Mouse (Mus musculus): ENCODE results near the gene Hdhd3. TPM values are rescaled to one million over a fixed set of nuclear protein-coding genes. Genes with fewer than 3 reads are reported as not detected.

The Hdhd3 gene
- polyA plus RNA-seq (2015; fragmentation: Nextera tagmentation; extraction: Ambion mirVana) = 11.2 and 11.5 TPM in 2 replicates

DNA sequence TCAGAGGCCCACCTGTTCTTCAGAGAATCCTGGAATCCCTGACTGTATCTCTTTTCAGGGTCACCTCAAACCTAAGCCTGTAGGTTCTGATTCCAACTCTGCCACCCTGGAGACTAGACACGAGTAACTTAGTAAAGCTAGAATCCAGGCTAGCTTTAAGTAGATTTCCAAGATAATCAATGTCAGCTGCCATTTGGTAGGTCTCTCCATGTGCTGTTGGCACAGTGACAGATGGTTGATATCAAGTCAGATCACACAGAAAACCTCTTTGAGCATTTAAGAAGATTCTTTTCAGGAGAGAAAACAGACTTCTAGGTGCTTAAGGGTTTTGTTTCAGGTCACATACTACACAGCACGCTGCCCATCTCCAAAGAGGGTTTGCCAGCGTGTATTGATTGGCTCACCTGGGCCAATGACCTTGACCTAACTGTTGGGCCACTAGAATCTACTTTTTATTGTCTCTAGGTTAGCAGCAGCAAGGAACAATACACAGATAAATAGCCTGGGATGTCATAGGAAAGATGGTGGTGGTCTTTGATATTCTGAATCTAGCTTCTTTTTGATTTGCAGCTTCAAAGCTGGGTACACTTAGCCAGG, at the start of gene Hdhd3:
Gene Hdhd3, minus strand, starts transcription at position 94 of the 597 bp plus-strand sequence.
- H3K27ac ChIP-seq (ENCODE audit: low read depth, low read length) = peak within 1 kb of the TSS; percentile 68
- H3K27me3 ChIP-seq (replicated peaks; ENCODE audit: control insufficient read depth, insufficient read depth, low read length) = no peaks in the 10 kb centered on the region
- H3K9ac ChIP-seq (ENCODE audit: low read depth, low read length) = peak within 1 kb of the TSS; percentile 88
- H3K4me2 ChIP-seq (ENCODE audit: low read length) = peak within 1 kb of the TSS; percentile 77
- WGBS = 86% methylated on average over 3 of the region's 3 CpGs
- peaks cover 12% of the 10 kb centered on the region for H3K4me1 ChIP-seq (ENCODE audit: control insufficient read depth, insufficient read depth, low read depth, low read length)
- ATAC-seq = no peak
- H3K36me3 ChIP-seq (ENCODE audit: control insufficient read depth, insufficient read depth, low read length) = peaks cover 17% of the 10 kb centered on the region
- peak within 1 kb of the TSS; percentile 82 for H3K4me3 ChIP-seq (ENCODE audit: low read length)
- H3K9me3 ChIP-seq (ENCODE audit: control insufficient read depth, low read length) = no peaks in the 10 kb centered on the region

DNA sequence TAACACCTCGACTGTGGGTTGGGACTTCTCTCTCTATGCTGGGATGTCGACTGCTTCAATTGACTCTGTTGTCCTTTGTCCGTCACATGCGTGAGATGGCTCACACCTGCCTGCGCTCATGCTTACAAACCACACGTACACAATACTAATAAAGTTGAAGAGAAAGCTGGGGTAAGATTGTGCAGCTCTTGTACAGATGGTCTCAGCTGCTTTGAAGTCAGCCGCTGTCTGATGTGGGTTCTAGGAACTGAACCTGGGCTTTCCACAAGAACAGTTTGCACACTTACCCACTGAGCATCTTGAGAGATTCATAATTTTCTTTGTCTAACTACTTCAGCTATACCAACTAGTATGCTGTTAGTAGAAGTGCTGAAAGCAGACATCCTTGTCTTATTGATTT, 48.7 kb upstream of the Hdhd3 start:
- no peak overlapping the region for H3K4me3 ChIP-seq (ENCODE audit: low read length)
- ATAC-seq = no peak
- H3K27me3 ChIP-seq (replicated peaks; ENCODE audit: control insufficient read depth, insufficient read depth, low read length) = no peaks in the 10 kb centered on the region
- H3K27ac ChIP-seq (ENCODE audit: low read depth, low read length) = no peak overlapping the region
- H3K9ac ChIP-seq (ENCODE audit: low read depth, low read length) = no peak overlapping the region
- WGBS = 90% methylated on average over 7 of the region's 7 CpGs
- no peaks in the 10 kb centered on the region for H3K4me1 ChIP-seq (ENCODE audit: control insufficient read depth, insufficient read depth, low read depth, low read length)
- no peak overlapping the region for H3K4me2 ChIP-seq (ENCODE audit: low read length)
- no peaks in the 10 kb centered on the region for H3K36me3 ChIP-seq (ENCODE audit: control insufficient read depth, insufficient read depth, low read length)
- no peaks in the 10 kb centered on the region for H3K9me3 ChIP-seq (ENCODE audit: control insufficient read depth, low read length)

DNA sequence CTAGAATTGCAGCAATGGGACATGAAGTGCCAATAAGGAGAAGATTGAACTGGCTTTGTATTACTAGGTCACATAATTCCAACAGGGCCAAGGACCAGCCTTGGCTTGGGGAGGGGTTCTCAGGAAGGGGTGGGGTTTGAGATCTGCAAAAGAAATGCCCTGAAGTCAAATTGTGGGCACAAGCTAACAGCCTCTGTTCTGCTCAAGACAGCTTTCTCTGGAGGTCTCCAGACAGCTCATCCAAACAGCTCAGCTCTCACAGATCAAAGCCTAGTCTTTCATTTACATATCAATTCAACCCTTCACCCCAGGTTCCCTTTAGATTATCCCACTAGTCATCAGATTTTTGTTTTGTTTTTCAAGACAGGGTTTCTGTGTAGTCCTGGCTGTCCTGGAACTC, 41.5 kb upstream of the Hdhd3 start:
- no peak overlapping the region for H3K4me3 ChIP-seq (ENCODE audit: low read length)
- no peaks in the 10 kb centered on the region for H3K27me3 ChIP-seq (replicated peaks; ENCODE audit: control insufficient read depth, insufficient read depth, low read length)
- no peak for ATAC-seq
- H3K36me3 ChIP-seq (ENCODE audit: control insufficient read depth, insufficient read depth, low read length) = no peaks in the 10 kb centered on the region
- no peak overlapping the region for H3K9ac ChIP-seq (ENCODE audit: low read depth, low read length)
- no peak overlapping the region for H3K4me2 ChIP-seq (ENCODE audit: low read length)
- no peaks in the 10 kb centered on the region for H3K4me1 ChIP-seq (ENCODE audit: control insufficient read depth, insufficient read depth, low read depth, low read length)
- no peaks in the 10 kb centered on the region for H3K9me3 ChIP-seq (ENCODE audit: control insufficient read depth, low read length)
- no peak overlapping the region for H3K27ac ChIP-seq (ENCODE audit: low read depth, low read length)

DNA sequence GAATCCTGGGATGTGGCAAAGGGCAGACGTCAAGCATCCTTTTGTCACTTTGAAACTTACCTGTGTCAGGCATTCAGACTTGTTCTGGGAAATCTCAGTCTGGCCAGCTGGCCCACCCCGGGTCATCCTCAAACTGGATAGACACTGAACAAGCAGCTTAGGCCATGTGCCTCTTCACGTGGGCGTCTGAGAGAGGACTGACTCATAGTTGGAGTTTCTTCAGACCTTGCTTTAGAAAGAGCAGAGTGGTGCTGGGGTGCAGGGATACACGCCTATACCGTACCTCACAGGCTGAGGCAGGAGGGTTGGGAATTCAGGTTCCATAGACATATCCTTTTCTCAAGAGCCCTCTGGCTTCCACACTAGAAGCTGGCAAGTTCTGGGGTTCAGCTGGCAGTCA, 40.5 kb upstream of the Hdhd3 start:
- 90% methylated on average over 6 of the region's 6 CpGs for WGBS
- Histone ChIP-seq H3K4me2 (ENCODE audit: low read length) (no peak overlapping the region), H3K4me1 (ENCODE audit: control insufficient read depth, insufficient read depth, low read depth, low read length) (no peaks in the 10 kb centered on the region), H3K36me3 (ENCODE audit: control insufficient read depth, insufficient read depth, low read length) (no peaks in the 10 kb centered on the region), H3K27ac (ENCODE audit: low read depth, low read length) (no peak overlapping the region), H3K4me3 (ENCODE audit: low read length) (no peak overlapping the region), H3K9me3 (ENCODE audit: control insufficient read depth, low read length) (no peaks in the 10 kb centered on the region), H3K9ac (ENCODE audit: low read depth, low read length) (no peak overlapping the region), H3K27me3 (replicated peaks; ENCODE audit: control insufficient read depth, insufficient read depth, low read length) (no peaks in the 10 kb centered on the region)
- ATAC-seq = no peak

DNA sequence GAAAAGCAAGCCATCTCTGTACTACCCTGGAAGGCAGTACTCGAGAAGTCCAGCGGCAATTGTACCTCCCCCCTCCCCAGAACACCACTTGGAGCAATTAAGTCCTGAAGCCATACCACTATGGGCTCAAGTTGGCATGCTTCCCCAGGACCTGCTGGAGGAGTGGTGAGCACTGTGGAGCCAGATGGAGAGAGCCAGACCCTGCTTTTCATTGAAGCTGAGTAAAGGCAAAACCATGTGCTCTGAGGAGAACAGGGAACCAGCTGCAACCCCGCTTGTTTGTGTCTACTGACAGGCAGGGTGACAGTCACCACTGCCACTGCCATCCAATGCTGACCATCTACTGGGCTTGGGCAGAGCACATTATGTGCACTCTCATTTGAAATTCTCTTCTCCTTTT, 38.5 kb upstream of the Hdhd3 start:
- Histone ChIP-seq H3K27ac (ENCODE audit: low read depth, low read length) (no peak overlapping the region), H3K9ac (ENCODE audit: low read depth, low read length) (no peak overlapping the region), H3K9me3 (ENCODE audit: control insufficient read depth, low read length) (no peaks in the 10 kb centered on the region), H3K36me3 (ENCODE audit: control insufficient read depth, insufficient read depth, low read length) (no peaks in the 10 kb centered on the region), H3K4me3 (ENCODE audit: low read length) (no peak overlapping the region), H3K4me1 (ENCODE audit: control insufficient read depth, insufficient read depth, low read depth, low read length) (no peaks in the 10 kb centered on the region), H3K4me2 (ENCODE audit: low read length) (no peak overlapping the region), H3K27me3 (replicated peaks; ENCODE audit: control insufficient read depth, insufficient read depth, low read length) (no peaks in the 10 kb centered on the region)
- ATAC-seq = no peak
- 70% methylated on average over 3 of the region's 3 CpGs for WGBS

DNA sequence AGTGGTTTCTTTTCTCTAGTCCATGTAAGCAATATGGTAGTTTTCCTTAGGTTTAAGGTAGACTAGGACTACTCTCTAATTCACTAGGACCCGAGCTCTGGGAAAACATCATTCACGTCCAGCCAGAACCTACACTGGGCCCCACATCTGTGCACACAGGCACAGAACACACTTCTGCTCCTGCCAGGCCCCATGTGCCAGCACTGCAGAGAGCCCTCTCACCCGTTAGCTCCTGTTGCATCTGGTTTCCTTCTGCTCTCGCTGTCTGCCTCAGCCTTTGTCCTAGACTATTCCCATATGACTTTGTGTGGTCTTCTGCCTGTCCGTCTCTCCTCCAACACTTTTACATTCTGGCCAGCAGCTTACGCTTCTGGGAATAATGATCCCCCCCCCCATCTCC, 30.5 kb upstream of the Hdhd3 start:
- Histone ChIP-seq H3K4me2 (ENCODE audit: low read length) (no peak overlapping the region), H3K27ac (ENCODE audit: low read depth, low read length) (no peak overlapping the region), H3K27me3 (replicated peaks; ENCODE audit: control insufficient read depth, insufficient read depth, low read length) (no peaks in the 10 kb centered on the region), H3K4me1 (ENCODE audit: control insufficient read depth, insufficient read depth, low read depth, low read length) (no peaks in the 10 kb centered on the region), H3K9me3 (ENCODE audit: control insufficient read depth, low read length) (no peaks in the 10 kb centered on the region), H3K36me3 (ENCODE audit: control insufficient read depth, insufficient read depth, low read length) (no peaks in the 10 kb centered on the region), H3K9ac (ENCODE audit: low read depth, low read length) (no peak overlapping the region), H3K4me3 (ENCODE audit: low read length) (no peak overlapping the region)
- ATAC-seq = no peak
- 79% methylated on average over 6 of the region's 6 CpGs for WGBS

DNA sequence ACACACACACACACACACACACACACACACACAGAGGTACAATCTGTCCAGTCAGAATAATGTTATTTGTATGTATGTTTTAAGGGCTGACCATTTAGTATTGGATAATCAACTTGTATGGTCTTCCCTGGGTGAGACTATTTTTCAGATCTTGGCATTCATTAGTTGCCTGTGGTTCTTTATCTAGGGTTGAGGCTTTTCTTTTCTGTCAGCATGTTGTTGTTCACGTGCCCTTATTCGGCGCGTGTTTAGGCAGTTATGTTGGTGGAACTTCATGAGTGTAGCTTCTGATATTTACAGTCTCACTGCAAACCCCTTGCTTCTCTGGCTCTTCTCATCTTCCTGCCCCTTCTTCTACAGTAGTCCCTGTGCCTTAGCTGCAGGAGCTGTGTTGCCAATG, 24.4 kb upstream of the Hdhd3 start:
- no peak for ATAC-seq
- H3K9me3 ChIP-seq (ENCODE audit: control insufficient read depth, low read length) = no peaks in the 10 kb centered on the region
- H3K27ac ChIP-seq (ENCODE audit: low read depth, low read length) = no peak overlapping the region
- H3K36me3 ChIP-seq (ENCODE audit: control insufficient read depth, insufficient read depth, low read length) = no peaks in the 10 kb centered on the region
- H3K4me3 ChIP-seq (ENCODE audit: low read length) = no peak overlapping the region
- no peak overlapping the region for H3K4me2 ChIP-seq (ENCODE audit: low read length)
- H3K9ac ChIP-seq (ENCODE audit: low read depth, low read length) = no peak overlapping the region
- 90% methylated on average over 4 of the region's 4 CpGs for WGBS
- peaks cover 9% of the 10 kb centered on the region for H3K4me1 ChIP-seq (ENCODE audit: control insufficient read depth, insufficient read depth, low read depth, low read length)
- H3K27me3 ChIP-seq (replicated peaks; ENCODE audit: control insufficient read depth, insufficient read depth, low read length) = no peaks in the 10 kb centered on the region

DNA sequence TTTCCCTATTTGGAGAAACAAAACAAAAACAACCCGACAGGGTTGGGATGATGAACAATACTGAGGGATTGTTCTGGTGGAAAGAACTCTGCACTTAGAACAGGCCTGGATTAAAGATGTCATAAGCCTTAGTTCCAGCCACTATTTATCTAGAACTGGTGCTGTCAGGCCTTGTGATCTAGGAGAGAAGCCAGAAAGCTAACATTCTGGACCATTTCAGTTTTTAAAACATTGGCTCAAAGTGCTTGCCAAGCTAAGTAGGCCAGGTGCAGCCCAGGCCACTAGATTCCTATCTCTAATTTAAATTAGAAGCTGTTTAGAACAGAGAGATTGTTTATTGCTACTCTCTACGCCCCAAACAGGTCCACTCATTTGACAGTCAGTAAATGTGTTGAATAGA, 23.0 kb upstream of the Hdhd3 start:
- Histone ChIP-seq H3K4me3 (ENCODE audit: low read length) (no peak overlapping the region), H3K27me3 (replicated peaks; ENCODE audit: control insufficient read depth, insufficient read depth, low read length) (no peaks in the 10 kb centered on the region), H3K9ac (ENCODE audit: low read depth, low read length) (no peak overlapping the region), H3K4me2 (ENCODE audit: low read length) (no peak overlapping the region), H3K27ac (ENCODE audit: low read depth, low read length) (no peak overlapping the region), H3K9me3 (ENCODE audit: control insufficient read depth, low read length) (no peaks in the 10 kb centered on the region), H3K36me3 (ENCODE audit: control insufficient read depth, insufficient read depth, low read length) (no peaks in the 10 kb centered on the region), H3K4me1 (ENCODE audit: control insufficient read depth, insufficient read depth, low read depth, low read length) (peaks cover 9% of the 10 kb centered on the region)
- ATAC-seq = no peak
- 65% methylated on average over 2 of the region's 2 CpGs for WGBS

DNA sequence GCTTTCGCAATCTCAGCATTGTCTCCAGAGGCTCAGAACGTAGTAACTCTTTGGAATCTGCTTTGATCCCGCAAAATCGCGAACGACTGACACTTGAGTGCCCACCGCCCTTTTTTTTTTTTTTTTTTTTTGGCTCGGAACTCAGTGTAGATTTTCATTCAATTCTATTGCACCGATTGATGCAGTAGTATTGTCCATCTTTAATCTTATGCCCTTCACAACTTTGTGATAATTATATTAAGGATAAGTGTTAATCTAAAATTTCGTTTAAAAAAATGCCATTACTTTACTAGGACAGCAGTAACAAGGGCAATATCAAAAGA, 22.2 kb upstream of the Hdhd3 start:
- H3K36me3 ChIP-seq (ENCODE audit: control insufficient read depth, insufficient read depth, low read length) = no peaks in the 10 kb centered on the region
- peak overlapping the region; percentile 85 for H3K9ac ChIP-seq (ENCODE audit: low read depth, low read length)
- peaks cover 11% of the 10 kb centered on the region for H3K4me1 ChIP-seq (ENCODE audit: control insufficient read depth, insufficient read depth, low read depth, low read length)
- H3K27me3 ChIP-seq (replicated peaks; ENCODE audit: control insufficient read depth, insufficient read depth, low read length) = no peaks in the 10 kb centered on the region
- H3K4me3 ChIP-seq (ENCODE audit: low read length) = peak overlapping the region; percentile 85
- peak overlapping the region; percentile 53 for H3K4me2 ChIP-seq (ENCODE audit: low read length)
- whole genome bisulfite sequencing = 1% methylated on average over 10 of the region's 10 CpGs
- no peak for ATAC-seq
- H3K27ac ChIP-seq (ENCODE audit: low read depth, low read length) = peak overlapping the region; percentile 98; the same call in 1 of the 2 replicates
- no peaks in the 10 kb centered on the region for H3K9me3 ChIP-seq (ENCODE audit: control insufficient read depth, low read length)
